Mouse (Mus musculus) CH12.LX (cell line): ENCODE data around the gene Stat5b. TPM values are rescaled to one million over a fixed set of nuclear protein-coding genes. Genes with fewer than 3 reads are reported as not detected.

ENCODE experiments used
- DNase-seq: peaks from one replicate; pipeline ENCODE4 v3.0.0-alpha.2; 2013; ENCODE audit errors: extremely low read depth
- H3K27ac ChIP-seq: 2 replicates; pipeline ENCODE4 v1.5.1; 2012; ENCODE audit warnings: low read depth, mild to moderate bottlenecking, control low read depth, moderate library complexity; ENCODE audit not compliant: insufficient read depth
- H3K27me3 ChIP-seq: replicated peaks from 2 replicates; pipeline ENCODE3; 2012; ENCODE audit warnings: inconsistent platforms
- H3K36me3 ChIP-seq, 2 experiments: replicated peaks in 1 of 2; 2 replicates each; pipeline versions ENCODE3 to v1.6.1; 2012; ENCODE audit warnings: inconsistent platforms in 1 of 2, low read length in 1 of 2, mild to moderate bottlenecking in 1 of 2, mixed read lengths in 1 of 2, moderate library complexity in 1 of 2; ENCODE audit not compliant: control insufficient read depth in 1 of 2, insufficient read depth in 1 of 2
- H3K4me1 ChIP-seq, 2 experiments: 2 replicates each; pipeline ENCODE4 v1.6.1; 2012; ENCODE audit warnings: inconsistent platforms in 1 of 2, moderate library complexity in 1 of 2; ENCODE audit not compliant: insufficient read depth in 2 of 2, control insufficient read depth in 1 of 2
- H3K4me2 ChIP-seq: 2 replicates; pipeline ENCODE4 v1.6.1; 2012; ENCODE audit warnings: low read depth, mild to moderate bottlenecking, control low read depth; ENCODE audit not compliant: poor library complexity, insufficient read depth, severe bottlenecking
- H3K4me3 ChIP-seq, 3 experiments: fragments of 150-350 bp in 1 of 3; sonication (generic) in 1 of 3; replicated peaks in 1 of 3; 2 replicates each; pipeline versions ENCODE3 to v1.5.1; 2011 to 2012; ENCODE audit warnings: low read depth in 2 of 3, low read length in 2 of 3, mild to moderate bottlenecking in 2 of 3, moderate library complexity in 2 of 3, control low read depth in 1 of 3, improper control_type of control experiment in 1 of 3, inconsistent platforms in 1 of 3, mixed read lengths in 1 of 3; ENCODE audit not compliant: poor library complexity in 1 of 3
- H3K79me2 ChIP-seq: replicated peaks from 2 replicates; pipeline ENCODE4 v1.6.1; 2012; ENCODE audit warnings: mild to moderate bottlenecking, moderate library complexity; ENCODE audit not compliant: control insufficient read depth, poor library complexity, insufficient read depth, severe bottlenecking; ENCODE audit errors: extremely low read depth
- H3K9ac ChIP-seq: 2 replicates; pipeline ENCODE4 v1.6.1; 2012; ENCODE audit warnings: low read depth, mild to moderate bottlenecking, control low read depth, moderate library complexity; ENCODE audit not compliant: insufficient read depth
- H3K9me3 ChIP-seq: replicated peaks from 2 replicates; pipeline ENCODE3; 2012; ENCODE audit warnings: low read length, inconsistent platforms, mixed read lengths
- BHLHE40 ChIP-seq: IDR thresholded peaks from 2 replicates; pipeline ENCODE4 v1.6.1; 2011; ENCODE audit warnings: mild to moderate bottlenecking, low read depth, low read length, improper control_type of control experiment
- CHD1 ChIP-seq: IDR thresholded peaks from 2 replicates; pipeline ENCODE4 v1.6.1; 2012; ENCODE audit warnings: low read depth, low read length, improper control_type of control experiment, inconsistent platforms
- ELF1 ChIP-seq: IDR thresholded peaks from 2 replicates; pipeline ENCODE4 v1.6.1; 2014; ENCODE audit warnings: low read depth, mild to moderate bottlenecking, inconsistent platforms, low read length, improper control_type of control experiment
- EP300 ChIP-seq: IDR thresholded peaks from 2 replicates; pipeline ENCODE4 v1.6.1; 2011; ENCODE audit warnings: low read length, improper control_type of control experiment
- ETS1 ChIP-seq: conservative IDR thresholded peaks from 2 replicates; pipeline ENCODE4 v1.6.1; 2012; ENCODE audit warnings: low read depth, mild to moderate bottlenecking, inconsistent platforms, low read length, improper control_type of control experiment, moderate library complexity
- GABPA ChIP-seq: IDR thresholded peaks from 2 replicates; pipeline ENCODE4 v1.6.1; 2012; ENCODE audit warnings: low read depth, low read length, improper control_type of control experiment, inconsistent platforms; ENCODE audit not compliant: insufficient replicate concordance
- IRF4 ChIP-seq: IDR thresholded peaks from 2 replicates; pipeline ENCODE4 v1.6.1; 2014; ENCODE audit warnings: low read depth, mild to moderate bottlenecking, inconsistent platforms, low read length, improper control_type of control experiment
- JUN ChIP-seq: IDR thresholded peaks from 2 replicates; pipeline ENCODE4 v1.6.1; 2011; ENCODE audit warnings: low read depth, mild to moderate bottlenecking, low read length, improper control_type of control experiment, moderate library complexity; ENCODE audit not compliant: insufficient read depth
- JUND ChIP-seq: conservative IDR thresholded peaks from 2 replicates; pipeline ENCODE4 v1.6.1; 2011; ENCODE audit warnings: low read depth, low read length, improper control_type of control experiment
- KAT2A ChIP-seq: IDR thresholded peaks from 2 replicates; pipeline ENCODE4 v1.6.1; 2012; ENCODE audit warnings: low read length, improper control_type of control experiment, inconsistent platforms; ENCODE audit not compliant: insufficient replicate concordance
- MAFK ChIP-seq: IDR thresholded peaks from 2 replicates; pipeline ENCODE4 v1.6.1; 2011; ENCODE audit warnings: low read length, improper control_type of control experiment; ENCODE audit not compliant: insufficient replicate concordance
- MAX ChIP-seq: IDR thresholded peaks from 2 replicates; pipeline ENCODE4 v1.6.1; 2011; ENCODE audit warnings: low read length, improper control_type of control experiment
- MAZ ChIP-seq: IDR thresholded peaks from 2 replicates; pipeline ENCODE4 v1.6.1; 2012; ENCODE audit warnings: low read depth, mild to moderate bottlenecking, inconsistent platforms, low read length, improper control_type of control experiment, moderate library complexity
- MEF2A ChIP-seq: IDR thresholded peaks from 2 replicates; pipeline ENCODE4 v1.6.1; 2014; ENCODE audit warnings: low read depth, mild to moderate bottlenecking, inconsistent platforms, low read length, improper control_type of control experiment, borderline replicate concordance
- MXI1 ChIP-seq: IDR thresholded peaks from 2 replicates; pipeline ENCODE4 v1.6.1; 2011; ENCODE audit warnings: mild to moderate bottlenecking, low read depth, low read length, improper control_type of control experiment
- MYC ChIP-seq: IDR thresholded peaks from 2 replicates; pipeline ENCODE4 v1.6.1; 2011; ENCODE audit warnings: low read depth, mild to moderate bottlenecking, improper control_type of control experiment, low read length
- NELFE ChIP-seq: IDR thresholded peaks from 2 replicates; pipeline ENCODE4 v1.6.1; 2011; ENCODE audit warnings: low read depth, low read length, improper control_type of control experiment
- NRF1 ChIP-seq: IDR thresholded peaks from 2 replicates; pipeline ENCODE4 v1.6.1; 2014; ENCODE audit warnings: low read depth, mild to moderate bottlenecking, inconsistent platforms, low read length, improper control_type of control experiment, moderate library complexity
- PAX5 ChIP-seq: IDR thresholded peaks from 2 replicates; pipeline ENCODE4 v1.6.1; 2012; ENCODE audit warnings: low read length, inconsistent platforms, mixed read lengths
- POLR2AphosphoS2 ChIP-seq: IDR thresholded peaks from 2 replicates; pipeline ENCODE4 v1.6.1; 2011; ENCODE audit warnings: low read depth, low read length, improper control_type of control experiment
- RAD21 ChIP-seq: IDR thresholded peaks from 2 replicates; pipeline ENCODE4 v1.6.1; 2011; ENCODE audit warnings: low read depth, mild to moderate bottlenecking, low read length, improper control_type of control experiment, moderate library complexity
- RCOR1 ChIP-seq: conservative IDR thresholded peaks from 2 replicates; pipeline ENCODE4 v1.6.1; 2012; ENCODE audit warnings: low read depth, mild to moderate bottlenecking, inconsistent platforms, low read length, improper control_type of control experiment
- SIN3A ChIP-seq: IDR thresholded peaks from 2 replicates; pipeline ENCODE4 v1.6.1; 2012; ENCODE audit warnings: low read length, improper control_type of control experiment, inconsistent platforms
- TBP ChIP-seq: conservative IDR thresholded peaks from 2 replicates; pipeline ENCODE4 v1.6.1; 2011; ENCODE audit warnings: low read depth, low read length, improper control_type of control experiment
- TCF12 ChIP-seq: IDR thresholded peaks from 2 replicates; pipeline ENCODE4 v1.6.1; 2014; ENCODE audit warnings: low read depth, mild to moderate bottlenecking, inconsistent platforms, low read length, improper control_type of control experiment
- UBTF ChIP-seq: IDR thresholded peaks from 2 replicates; pipeline ENCODE4 v1.6.1; 2012; ENCODE audit warnings: low read depth, mild to moderate bottlenecking, inconsistent platforms, low read length, improper control_type of control experiment, moderate library complexity
- USF1 ChIP-seq: IDR thresholded peaks from 2 replicates; pipeline ENCODE4 v1.6.1; 2014; ENCODE audit warnings: low read depth, mild to moderate bottlenecking, inconsistent platforms, low read length, improper control_type of control experiment
- USF2 ChIP-seq: conservative IDR thresholded peaks from 2 replicates; pipeline ENCODE4 v1.6.1; 2011; ENCODE audit warnings: low read depth, low read length, improper control_type of control experiment
- ZC3H11A ChIP-seq: IDR thresholded peaks from 2 replicates; pipeline ENCODE4 v1.6.1; 2012; ENCODE audit warnings: low read depth, mild to moderate bottlenecking, inconsistent platforms, low read length, improper control_type of control experiment
- ZKSCAN1 ChIP-seq: IDR thresholded peaks from 2 replicates; pipeline ENCODE4 v1.6.1; 2012; ENCODE audit warnings: low read depth, inconsistent platforms, low read length, improper control_type of control experiment, borderline replicate concordance
- ZMIZ1 ChIP-seq: IDR thresholded peaks from 2 replicates; pipeline ENCODE4 v1.6.1; 2012; ENCODE audit warnings: low read depth, mild to moderate bottlenecking, inconsistent platforms, low read length, improper control_type of control experiment
- ZNF384 ChIP-seq: IDR thresholded peaks from 2 replicates; pipeline ENCODE4 v1.6.1; 2012; ENCODE audit warnings: low read depth, low read length, improper control_type of control experiment, inconsistent platforms
- dilution Hi-C: fragments of 300-500 bp; cut with MboI; formaldehyde crosslinking; loops from 2 replicates; pipeline ENCODE4 v1.14.3; 2020; ENCODE audit warnings: low sequenced_read_pairs; ENCODE audit not compliant: extremely low pct_unique_long_range_greater_than_20kb, extremely low pct_ligation_motif_present
- in situ Hi-C: fragments of 300-500 bp; cut with MboI; formaldehyde crosslinking; loops from 3 replicates; pipeline ENCODE4 v1.14.3; 2019; ENCODE audit warnings: low sequenced_read_pairs, low pct_ligation_motif_present, low pct_unique_long_range_greater_than_20kb, mixed read lengths
- polyA plus RNA-seq: library from polyadenylated mRNA; unstranded; fragments of >175 nt; gene quantifications from 2 replicates; pipeline ENCODE4 v1.2.1, GENCODE M21; 2012; ENCODE audit warnings: low read depth; ENCODE audit not compliant: insufficient read length
- total RNA-seq, 2 experiments: library from RNA; depleted of rRNA; stranded (reverse); fragments of 300-350 nt in 1 of 2; fragments of >200 nt in 1 of 2; gene quantifications; 2 replicates each; pipeline ENCODE4 v1.2.3; 2012 to 2014

Gene Stat5b
- total and polyA plus RNA-seq, 3 experiments, result 11.4 to 24.4 (median 14.0) TPM

DNA sequence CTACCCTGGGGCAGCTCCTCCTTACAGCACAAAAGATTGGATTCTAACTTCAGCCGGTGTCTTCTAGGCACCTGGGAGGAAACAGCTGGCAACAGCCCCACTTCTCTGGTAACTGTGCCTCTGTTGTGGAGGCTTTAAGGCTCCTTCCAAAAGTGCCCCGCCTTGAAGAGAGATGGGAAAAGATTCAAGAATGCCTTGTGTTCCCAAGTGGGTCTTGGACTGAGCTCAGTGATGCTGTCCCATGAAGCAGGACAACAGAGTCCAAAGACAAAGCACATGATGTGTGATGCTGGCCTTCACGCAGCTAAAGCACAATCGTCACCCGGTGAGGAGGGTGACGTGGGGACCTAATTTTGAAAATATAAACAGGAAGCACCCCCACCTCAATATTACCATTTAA is 4.7 kb downstream of the Stat5b start:
- no peak overlapping the region for H3K9ac ChIP-seq

DNA sequence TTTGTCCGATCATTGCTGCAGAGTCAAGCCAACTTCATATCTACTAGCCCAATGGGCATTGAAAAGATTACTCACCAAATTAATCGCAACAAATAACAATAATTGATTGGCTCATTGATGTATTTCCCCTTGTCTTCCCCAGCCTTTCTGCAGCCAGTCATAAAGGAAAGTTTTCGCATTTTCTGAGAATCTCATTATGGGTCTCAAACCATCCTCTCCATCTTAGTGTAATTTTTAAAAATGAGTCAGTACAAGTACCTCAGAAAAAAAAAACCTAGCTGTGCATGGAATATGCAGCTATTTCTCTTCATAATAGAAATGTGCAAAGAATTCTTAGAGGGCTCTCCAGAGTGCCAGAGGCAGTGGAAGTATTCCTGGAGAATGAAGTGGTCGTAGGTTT is 6.4 kb downstream of the Stat5b start:
- Histone ChIP-seq H3K27me3 (no peaks in the 10 kb centered on the region), H3K27ac (no peak overlapping the region), H3K36me3 (peaks cover 0 to 5% of the 10 kb centered on the region in 2 experiments), H3K4me3 (no peak overlapping the region), H3K4me1 (peaks cover 10 to 52% of the 10 kb centered on the region in 2 experiments), H3K9me3 (no peaks in the 10 kb centered on the region), H3K79me2 (peaks cover 31% of the 10 kb centered on the region), H3K9ac (no peak overlapping the region), H3K4me2 (no peak overlapping the region)
- dilution Hi-C loops (no loop called here), in situ Hi-C loops (no loop called here)
- DNase-seq, result no peak
- TF ChIP-seq NRF1 (no peak), UBTF (no peak), CHD1 (0 out of 2 replicates have a peak, but pooled peaks have one; percentile 39), ZMIZ1 (no peak), JUND (no peak), MEF2A (no peak), RAD21 (no peak), SIN3A (no peak), USF2 (no peak), BHLHE40 (no peak), IRF4 (peak; percentile 51; the same call in 1 of the 2 replicates), TBP (no peak), NELFE (no peak), EP300 (no peak), TCF12 (no peak), MYC (no peak), RCOR1 (no peak), ZC3H11A (no peak), ZNF384 (peak; percentile 76), GABPA (no peak), MXI1 (no peak), USF1 (no peak), MAX (no peak), MAZ (no peak), POLR2AphosphoS2 (no peak), MAFK (no peak), PAX5 (no peak)

More for the DNA sequence above, 4.7 kb downstream of the Stat5b start:
- peaks cover 0 to 5% of the 10 kb centered on the region in 2 experiments for H3K36me3 ChIP-seq
- peaks cover 5% of the 10 kb centered on the region for H3K27me3 ChIP-seq
- H3K79me2 ChIP-seq, result peaks cover 31% of the 10 kb centered on the region
- no peak overlapping the region for H3K4me2 ChIP-seq
- no peak overlapping the region for H3K4me3 ChIP-seq
- TF ChIP-seq ZMIZ1 (no peak), NRF1 (no peak), TCF12 (no peak), USF2 (no peak), POLR2AphosphoS2 (no peak), MAZ (no peak), MXI1 (no peak), ZKSCAN1 (no peak), JUN (no peak), MAX (no peak), ZNF384 (no peak), MAFK (no peak), CHD1 (no peak), ELF1 (no peak), KAT2A (no peak), USF1 (no peak), ETS1 (no peak), UBTF (no peak), NELFE (no peak)
- TF ChIP-seq, all 38 proteins: peak for 0
- no peak overlapping the region for H3K27ac ChIP-seq
- DNase-seq, result no peak
- no peaks in the 10 kb centered on the region for H3K9me3 ChIP-seq
- in situ Hi-C loops (no loop called here), dilution Hi-C loops (no loop called here)
- peaks cover 10 to 54% of the 10 kb centered on the region in 2 experiments for H3K4me1 ChIP-seq
